Mouse (Mus musculus): Measurements from ENCODE around the gene Ccdc83. TPM values are rescaled to one million over a fixed set of nuclear protein-coding genes. Genes with fewer than 3 reads are reported as not detected.

The Ccdc83 gene
- polyA plus RNA-seq, 1 experiment: not detected

GRCm38 (mm10) chr7:90270141-90270540 is 4.6 kb upstream of the Ccdc83 start:
- TF ChIP-seq POLR2A (IDR thresholded peaks at IDR 0.05; ENCODE audit: control insufficient read depth, extremely low read depth, insufficient read depth, low read length, poor library complexity) (no peak), CTCF (IDR thresholded peaks at IDR 0.05; ENCODE audit: borderline replicate concordance, control insufficient read depth, extremely low read depth, insufficient read depth, low read length, poor library complexity) (no peak)
- Histone ChIP-seq H3K4me1 (replicated peaks; ENCODE audit: control insufficient read depth, insufficient read depth, low read length) (no peaks in the 10 kb centered on the region), H3K36me3 (ENCODE audit: control insufficient read depth, insufficient read depth, low read length) (no peaks in the 10 kb centered on the region), H3K27ac (ENCODE audit: control insufficient read depth, insufficient read depth, low read length) (no peak overlapping the region), H3K4me3 (ENCODE audit: control insufficient read depth, insufficient read depth, low read length) (no peak overlapping the region), H3K27me3 (ENCODE audit: control insufficient read depth, insufficient read depth, low read length) (no peaks in the 10 kb centered on the region)
- no peak for DNase-seq
- WGBS: 70% methylated on average over 3 of the region's 3 CpGs

- 70% methylated on average over 7 of the region's 7 CpGs for WGBS
- Histone ChIP-seq H3K27me3 (ENCODE audit: control insufficient read depth, insufficient read depth, low read length) (no peaks in the 10 kb centered on the region), H3K27ac (ENCODE audit: control insufficient read depth, insufficient read depth, low read length) (no peak overlapping the region), H3K4me1 (replicated peaks; ENCODE audit: control insufficient read depth, insufficient read depth, low read length) (no peaks in the 10 kb centered on the region), H3K36me3 (ENCODE audit: control insufficient read depth, insufficient read depth, low read length) (no peaks in the 10 kb centered on the region), H3K4me3 (ENCODE audit: control insufficient read depth, insufficient read depth, low read length) (no peak overlapping the region)
- TF ChIP-seq CTCF (IDR thresholded peaks at IDR 0.05; ENCODE audit: borderline replicate concordance, control insufficient read depth, extremely low read depth, insufficient read depth, low read length, poor library complexity) (no peak), POLR2A (IDR thresholded peaks at IDR 0.05; ENCODE audit: control insufficient read depth, extremely low read depth, insufficient read depth, low read length, poor library complexity) (no peak)
- no peak for DNase-seq
These were observed 3.5 kb downstream of the Ccdc83 start for GRCm38 (mm10) chr7:90261902-90262599.

GRCm38 (mm10) chr7:90259899-90260298 is 5.7 kb downstream of the Ccdc83 start:
- TF ChIP-seq POLR2A (IDR thresholded peaks at IDR 0.05; ENCODE audit: control insufficient read depth, extremely low read depth, insufficient read depth, low read length, poor library complexity) (no peak), CTCF (IDR thresholded peaks at IDR 0.05; ENCODE audit: borderline replicate concordance, control insufficient read depth, extremely low read depth, insufficient read depth, low read length, poor library complexity) (no peak)
- H3K4me1 ChIP-seq (replicated peaks; ENCODE audit: control insufficient read depth, insufficient read depth, low read length): no peaks in the 10 kb centered on the region
- no peak for DNase-seq
- no peak overlapping the region for H3K27ac ChIP-seq (ENCODE audit: control insufficient read depth, insufficient read depth, low read length)
- 81% methylated on average over 2 of the region's 2 CpGs for WGBS
- H3K27me3 ChIP-seq (ENCODE audit: control insufficient read depth, insufficient read depth, low read length): no peaks in the 10 kb centered on the region
- no peaks in the 10 kb centered on the region for H3K36me3 ChIP-seq (ENCODE audit: control insufficient read depth, insufficient read depth, low read length)
- no peak overlapping the region for H3K4me3 ChIP-seq (ENCODE audit: control insufficient read depth, insufficient read depth, low read length)

- H3K4me1 ChIP-seq (replicated peaks; ENCODE audit: control insufficient read depth, insufficient read depth, low read length): no peaks in the 10 kb centered on the region
These were observed 6.9 kb downstream of the Ccdc83 start for GRCm38 (mm10) chr7:90258701-90259100.

DNA sequence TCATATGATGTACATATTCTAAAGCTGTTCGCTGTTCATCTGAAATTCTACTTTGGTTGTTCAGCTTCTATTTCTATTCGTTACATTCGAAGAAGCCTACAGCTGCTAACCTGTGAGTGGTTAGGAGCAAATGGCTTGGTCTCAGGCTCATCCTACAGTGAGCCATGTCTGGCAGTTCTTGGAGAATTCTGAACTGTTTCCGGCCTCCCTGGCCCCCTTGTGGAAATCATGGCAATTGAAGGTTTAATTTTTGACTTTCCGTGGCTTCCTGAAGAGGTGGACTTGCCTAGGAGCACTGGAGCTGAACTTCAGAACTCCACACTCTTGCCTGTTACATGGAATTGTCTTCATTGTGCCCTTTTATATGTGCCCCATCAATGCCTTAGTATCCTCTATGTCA is 12.6 kb downstream of the Ccdc83 start:
- no peak for TF ChIP-seq CTCF (IDR thresholded peaks at IDR 0.05; ENCODE audit: borderline replicate concordance, control insufficient read depth, extremely low read depth, insufficient read depth, low read length, poor library complexity)
- TF ChIP-seq POLR2A (IDR thresholded peaks at IDR 0.05; ENCODE audit: control insufficient read depth, extremely low read depth, insufficient read depth, low read length, poor library complexity): no peak
- H3K36me3 ChIP-seq (ENCODE audit: control insufficient read depth, insufficient read depth, low read length): no peaks in the 10 kb centered on the region
- H3K27me3 ChIP-seq (ENCODE audit: control insufficient read depth, insufficient read depth, low read length): no peaks in the 10 kb centered on the region
- DNase-seq: no peak
- no peak overlapping the region for H3K27ac ChIP-seq (ENCODE audit: control insufficient read depth, insufficient read depth, low read length)
- no peaks in the 10 kb centered on the region for H3K4me1 ChIP-seq (replicated peaks; ENCODE audit: control insufficient read depth, insufficient read depth, low read length)
- 91% methylated on average over 5 of the region's 5 CpGs for WGBS
- no peak overlapping the region for H3K4me3 ChIP-seq (ENCODE audit: control insufficient read depth, insufficient read depth, low read length)

More at GRCm38 (mm10) chr7:90258701-90259100, 6.9 kb downstream of the Ccdc83 start:
- Histone ChIP-seq H3K27me3 (ENCODE audit: control insufficient read depth, insufficient read depth, low read length) (no peaks in the 10 kb centered on the region), H3K4me3 (ENCODE audit: control insufficient read depth, insufficient read depth, low read length) (no peak overlapping the region), H3K27ac (ENCODE audit: control insufficient read depth, insufficient read depth, low read length) (no peak overlapping the region), H3K36me3 (ENCODE audit: control insufficient read depth, insufficient read depth, low read length) (no peaks in the 10 kb centered on the region)
- DNase-seq: no peak
- over 99% methylated on average over 2 of the region's 2 CpGs for WGBS
- no peak for TF ChIP-seq CTCF (IDR thresholded peaks at IDR 0.05; ENCODE audit: borderline replicate concordance, control insufficient read depth, extremely low read depth, insufficient read depth, low read length, poor library complexity)
- TF ChIP-seq POLR2A (IDR thresholded peaks at IDR 0.05; ENCODE audit: control insufficient read depth, extremely low read depth, insufficient read depth, low read length, poor library complexity): no peak

DNA sequence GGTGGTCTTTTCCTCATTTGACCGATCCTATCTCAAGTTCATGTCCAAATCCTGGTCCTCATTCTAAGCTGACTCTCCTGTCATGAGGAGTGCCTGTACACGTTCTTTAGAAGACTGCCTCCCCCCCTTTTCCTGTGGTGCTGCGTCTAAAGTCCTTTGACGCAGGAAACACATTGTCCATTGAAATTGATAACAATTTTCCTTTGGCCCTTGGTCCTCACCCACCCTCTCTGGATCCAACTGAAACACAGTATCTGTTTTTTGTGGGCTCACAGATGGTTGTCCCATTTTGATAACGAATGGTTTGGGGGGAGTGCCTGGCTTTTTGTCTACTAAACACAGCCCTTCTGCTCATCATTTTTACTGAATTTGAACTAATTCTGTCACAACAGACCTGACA is 21.9 kb downstream of the Ccdc83 start:
- Histone ChIP-seq H3K27ac (ENCODE audit: control insufficient read depth, insufficient read depth, low read length) (no peak overlapping the region), H3K4me3 (ENCODE audit: control insufficient read depth, insufficient read depth, low read length) (no peak overlapping the region), H3K4me1 (replicated peaks; ENCODE audit: control insufficient read depth, insufficient read depth, low read length) (no peaks in the 10 kb centered on the region), H3K27me3 (ENCODE audit: control insufficient read depth, insufficient read depth, low read length) (no peaks in the 10 kb centered on the region), H3K36me3 (ENCODE audit: control insufficient read depth, insufficient read depth, low read length) (no peaks in the 10 kb centered on the region)
- WGBS: 85% methylated on average over 5 of the region's 5 CpGs
- TF ChIP-seq POLR2A (IDR thresholded peaks at IDR 0.05; ENCODE audit: control insufficient read depth, extremely low read depth, insufficient read depth, low read length, poor library complexity) (no peak), CTCF (IDR thresholded peaks at IDR 0.05; ENCODE audit: borderline replicate concordance, control insufficient read depth, extremely low read depth, insufficient read depth, low read length, poor library complexity) (no peak)
- no peak for DNase-seq
